Mouse (Mus musculus) embryonic fibroblast, embryonic 13.5 days (primary cell): ENCODE data around the gene Ap5z1. TPM values are rescaled to one million over a fixed set of nuclear protein-coding genes. Genes with fewer than 3 reads are reported as not detected.
A peak's percentile ranks its signal among the peaks of the same experiment; 100 is the strongest.

Source experiments
- H3K27ac ChIP-seq: 2 replicates; pipeline ENCODE4 v1.5.1; 2012; ENCODE audit warnings: low read length, control low read depth, inconsistent platforms; ENCODE audit not compliant: insufficient read depth
- H3K4me1 ChIP-seq: 2 replicates; pipeline ENCODE4 v1.6.1; 2011; ENCODE audit warnings: low read length; ENCODE audit not compliant: control insufficient read depth, insufficient read depth
- H3K4me3 ChIP-seq: 2 replicates; pipeline ENCODE4 v1.5.1; 2011; ENCODE audit warnings: mild to moderate bottlenecking, control low read depth, low read length; ENCODE audit not compliant: insufficient read depth
- CTCF ChIP-seq: IDR thresholded peaks from 2 replicates; pipeline ENCODE4 v1.5.1; 2011; ENCODE audit warnings: mild to moderate bottlenecking, control low read depth, low read length, moderate library complexity, borderline replicate concordance; ENCODE audit not compliant: insufficient read depth
- POLR2A ChIP-seq: IDR thresholded peaks from 2 replicates; pipeline ENCODE4 v1.6.1; 2011; ENCODE audit warnings: low read depth, mild to moderate bottlenecking, control low read depth, low read length, moderate library complexity
- polyA plus RNA-seq: library from polyadenylated mRNA; stranded (reverse); fragments of >200 nt; gene quantifications from 2 replicates; pipeline ENCODE4 v1.2.4, GENCODE M21; 2011; ENCODE audit warnings: low read depth; ENCODE audit not compliant: missing spikeins, insufficient read length

The Ap5z1 gene
- polyA plus RNA-seq, 1 experiment, result 10.1 TPM

DNA sequence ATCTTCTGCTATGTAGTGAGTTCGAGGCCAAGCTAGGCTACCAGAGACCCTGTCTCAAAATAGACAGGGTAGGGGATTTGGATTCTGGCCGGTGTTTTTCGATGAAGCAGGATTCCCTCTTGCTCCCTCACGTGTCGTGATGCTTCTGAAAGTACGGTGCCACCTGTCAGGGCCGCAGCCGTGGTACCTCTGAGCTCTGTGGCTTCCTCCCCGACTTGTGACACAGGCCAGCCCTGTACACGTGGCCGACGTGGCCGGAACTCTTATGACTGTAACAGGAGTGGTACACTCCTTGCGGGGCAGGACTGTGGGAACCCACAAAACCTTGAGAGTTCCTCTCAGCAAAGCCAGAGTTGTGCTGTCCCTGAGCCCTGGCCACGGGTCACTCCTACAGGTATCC is 28.0 kb upstream of the Ap5z1 start:
- Histone ChIP-seq H3K4me3 (no peak overlapping the region), H3K27ac (no peak overlapping the region), H3K4me1 (peaks cover 6% of the 10 kb centered on the region; the same call in 1 of the 2 replicates)
- TF ChIP-seq POLR2A (no peak), CTCF (no peak)

DNA sequence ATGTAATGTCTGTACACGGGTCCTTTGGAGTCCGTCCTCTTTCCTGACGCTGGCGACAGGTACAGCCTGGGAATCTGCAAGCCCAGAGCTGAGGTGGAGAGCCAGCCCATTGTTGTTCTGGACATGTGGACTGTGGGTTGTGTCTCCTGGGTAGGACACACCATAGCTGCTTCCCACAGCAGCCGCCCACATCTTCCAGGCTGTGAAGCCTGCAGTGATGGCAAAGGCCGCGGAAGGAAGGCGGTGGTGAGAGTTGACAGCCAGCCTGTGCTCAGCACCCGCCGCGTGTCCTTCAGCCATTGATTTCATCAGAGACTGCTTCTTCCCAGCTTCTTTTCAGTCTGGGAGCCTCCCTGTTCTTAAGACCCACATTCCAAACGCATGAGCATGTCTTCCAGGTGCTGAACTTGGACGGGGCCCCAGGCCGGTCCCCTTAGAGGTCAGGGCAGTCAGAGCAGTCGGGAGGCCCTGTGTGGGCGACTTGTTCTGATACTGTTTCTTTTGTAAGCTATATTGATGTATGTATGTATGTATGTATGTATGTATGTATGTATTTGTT is 25.3 kb upstream of the Ap5z1 start:
- no peak for TF ChIP-seq POLR2A
- peaks cover 17% of the 10 kb centered on the region for H3K4me1 ChIP-seq
- no peak overlapping the region for H3K4me3 ChIP-seq
- H3K27ac ChIP-seq, result no peak overlapping the region

DNA sequence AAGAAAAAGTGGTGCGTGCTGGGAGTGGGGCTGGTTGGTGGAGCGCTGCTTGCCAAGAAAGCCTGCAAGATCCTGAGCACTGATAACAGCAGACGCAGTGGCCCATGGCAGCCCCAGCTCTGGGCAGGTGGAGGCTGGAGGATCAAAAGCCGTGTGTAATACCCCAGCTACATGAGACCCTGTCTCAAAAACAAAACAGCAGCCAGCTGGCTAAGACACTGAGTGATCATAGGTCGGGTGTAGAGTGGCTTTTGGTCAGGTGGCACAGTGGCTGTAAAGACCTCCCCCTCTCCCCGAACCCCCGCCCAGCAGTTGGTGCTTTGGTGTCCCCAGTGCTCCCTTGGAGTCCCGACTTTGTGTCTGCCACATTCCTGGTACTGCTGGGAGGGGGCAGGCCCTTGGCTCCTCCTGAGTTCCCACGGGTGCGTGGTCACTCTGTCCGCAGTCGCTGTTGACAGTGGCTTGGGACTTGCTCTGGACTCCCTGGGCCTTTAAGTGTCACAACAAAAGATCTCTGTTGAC is 23.8 kb upstream of the Ap5z1 start:
- TF ChIP-seq CTCF (no peak), POLR2A (no peak)
- Histone ChIP-seq H3K27ac (peak overlapping the region; percentile 77), H3K4me3 (peak overlapping the region; percentile 23), H3K4me1 (peaks cover 19% of the 10 kb centered on the region)

DNA sequence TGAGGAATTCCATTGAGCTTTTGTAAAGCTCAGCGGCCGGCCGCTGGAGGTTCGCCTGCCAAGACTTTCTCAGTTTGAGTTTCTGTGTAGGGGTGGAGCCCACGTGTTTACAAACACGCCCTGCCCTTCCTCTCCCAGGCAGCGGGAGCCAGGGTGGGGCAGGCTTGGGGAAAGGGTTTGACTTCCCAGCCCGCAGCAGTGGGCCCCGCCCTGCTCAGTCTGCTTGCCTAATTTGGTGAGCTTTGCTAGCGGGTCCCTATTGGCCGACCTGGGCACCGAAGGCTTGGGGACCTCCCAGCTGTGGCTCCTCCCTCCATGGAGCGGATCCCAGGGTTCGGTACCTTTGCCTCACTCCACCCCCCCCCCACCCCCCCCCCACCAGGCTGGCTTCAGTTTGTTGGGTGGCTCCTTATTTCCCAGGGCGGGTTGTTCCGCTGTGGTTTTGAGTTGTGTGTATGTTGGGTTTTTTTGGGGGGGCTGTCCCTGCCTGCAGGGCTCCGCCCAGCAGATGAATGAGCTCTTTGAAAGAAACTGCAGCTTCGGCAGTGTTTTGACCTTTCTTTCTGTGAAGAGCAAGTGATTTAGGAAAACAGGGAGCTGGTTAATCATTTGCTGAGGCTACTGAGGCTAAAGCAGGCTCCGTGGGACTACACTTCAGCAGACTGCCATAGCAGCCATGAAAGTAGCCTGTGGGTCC is 23.1 kb upstream of the Ap5z1 start:
- Histone ChIP-seq H3K27ac (peak overlapping the region; percentile 94), H3K4me3 (peak overlapping the region; percentile 28), H3K4me1 (peaks cover 20% of the 10 kb centered on the region)
- no peak for TF ChIP-seq POLR2A
- TF ChIP-seq CTCF, result no peak

DNA sequence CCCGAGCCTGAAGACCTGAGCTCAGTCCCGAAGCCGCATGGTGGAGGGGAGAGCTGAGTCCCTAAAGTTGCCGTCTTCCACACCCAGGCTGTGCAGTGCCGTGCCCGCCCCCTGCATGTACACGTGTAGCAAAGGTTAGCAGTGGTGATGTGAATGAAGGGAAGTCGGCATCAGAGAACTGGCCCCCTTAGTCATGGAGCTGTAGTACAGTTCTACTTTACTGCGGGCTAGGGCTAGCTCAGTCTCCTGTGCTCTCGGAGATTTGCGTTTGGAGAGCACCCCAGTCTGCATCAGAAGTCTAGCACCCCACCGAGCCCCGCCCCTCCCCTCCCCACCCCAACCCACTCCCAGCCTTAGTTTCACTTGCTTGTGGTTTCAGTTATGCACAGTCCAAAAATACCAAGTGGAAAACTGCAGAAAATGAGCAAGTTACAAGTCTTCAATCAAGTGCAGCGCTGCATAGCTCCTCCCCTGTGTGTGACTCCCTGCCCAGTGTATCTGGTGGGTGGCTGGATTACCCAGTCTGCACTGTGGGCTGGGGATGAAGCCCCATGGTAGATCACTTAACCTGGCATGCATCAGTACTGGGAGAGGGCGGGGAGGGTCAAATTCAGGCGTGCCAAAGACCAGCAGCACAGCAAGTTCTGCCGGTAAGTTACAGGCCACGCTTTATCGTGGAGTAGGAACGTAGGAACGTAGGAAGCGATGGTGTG is 22.3 kb upstream of the Ap5z1 start:
- peak overlapping the region; percentile 94 for H3K27ac ChIP-seq
- H3K4me3 ChIP-seq, result peak overlapping the region; percentile 28
- peaks cover 20% of the 10 kb centered on the region for H3K4me1 ChIP-seq
- TF ChIP-seq CTCF, result no peak
- TF ChIP-seq POLR2A, result no peak

DNA sequence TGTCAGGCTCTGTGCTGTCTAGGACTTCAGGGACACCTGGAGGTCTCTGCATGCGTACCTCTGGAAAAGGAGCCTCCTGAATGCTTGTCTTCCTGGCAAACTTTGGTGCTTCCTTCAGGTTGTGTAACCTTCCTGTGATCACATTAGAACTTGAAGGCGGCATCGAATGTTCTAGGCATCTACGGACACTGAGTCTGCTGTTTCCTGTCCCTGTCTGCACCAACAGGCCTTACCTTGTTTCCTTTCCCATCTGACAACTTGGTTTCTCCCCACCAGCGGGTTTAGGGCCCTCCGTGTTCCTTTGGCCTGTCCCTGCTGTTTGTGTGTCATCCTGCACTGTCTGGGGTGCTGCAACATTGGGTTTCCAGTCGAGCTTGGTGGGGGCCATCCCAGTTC is 21.7 kb upstream of the Ap5z1 start:
- H3K4me3 ChIP-seq, result no peak overlapping the region
- TF ChIP-seq CTCF (no peak), POLR2A (no peak)
- peak overlapping the region; percentile 44 for H3K27ac ChIP-seq
- H3K4me1 ChIP-seq, result peaks cover 20% of the 10 kb centered on the region

DNA sequence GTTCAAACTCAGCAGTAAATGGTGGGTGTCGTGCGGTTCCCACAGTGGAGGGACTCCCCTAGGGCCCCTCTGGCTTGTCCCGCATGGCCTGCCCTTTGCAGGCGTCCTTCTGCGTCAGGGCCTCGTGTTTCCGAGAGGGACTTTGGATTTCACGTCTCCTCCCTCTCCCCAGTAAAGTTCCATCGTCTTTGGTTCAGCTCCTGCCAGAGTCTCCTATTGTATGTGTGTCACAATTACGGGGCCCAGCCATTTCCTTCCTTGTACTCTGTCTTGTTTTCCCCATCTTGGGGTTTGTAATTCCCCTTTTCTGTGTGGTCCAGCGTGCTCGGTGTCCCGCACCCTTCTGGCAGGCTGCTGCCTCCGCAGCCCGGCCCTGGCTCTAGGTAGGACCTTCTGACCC is 20.2 kb upstream of the Ap5z1 start:
- Histone ChIP-seq H3K4me1 (peaks cover 20% of the 10 kb centered on the region), H3K27ac (no peak overlapping the region), H3K4me3 (no peak overlapping the region)
- TF ChIP-seq POLR2A, result no peak
- no peak for TF ChIP-seq CTCF

DNA sequence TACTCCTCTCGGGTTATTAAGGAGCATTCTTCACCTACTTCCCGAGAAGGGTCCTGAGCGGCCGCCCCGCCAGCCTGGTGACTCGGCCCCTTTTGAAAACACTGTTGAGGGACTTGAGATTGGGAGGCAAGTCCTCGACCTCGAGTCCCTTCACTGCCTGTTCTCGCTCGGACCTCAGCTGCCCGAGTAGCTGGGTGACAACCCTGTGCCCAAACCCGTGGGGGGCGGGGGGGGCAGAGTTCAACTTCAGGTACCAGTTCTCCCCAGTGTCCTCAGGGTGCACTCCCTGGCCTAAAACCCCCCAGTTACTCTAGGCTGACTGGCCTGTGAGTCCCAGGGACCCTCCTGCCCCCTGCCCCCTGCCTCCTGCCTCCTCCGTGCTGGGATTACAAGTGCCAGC is 19.8 kb upstream of the Ap5z1 start:
- no peak overlapping the region for H3K27ac ChIP-seq
- peaks cover 20% of the 10 kb centered on the region for H3K4me1 ChIP-seq
- TF ChIP-seq POLR2A (no peak), CTCF (no peak)
- H3K4me3 ChIP-seq, result no peak overlapping the region

DNA sequence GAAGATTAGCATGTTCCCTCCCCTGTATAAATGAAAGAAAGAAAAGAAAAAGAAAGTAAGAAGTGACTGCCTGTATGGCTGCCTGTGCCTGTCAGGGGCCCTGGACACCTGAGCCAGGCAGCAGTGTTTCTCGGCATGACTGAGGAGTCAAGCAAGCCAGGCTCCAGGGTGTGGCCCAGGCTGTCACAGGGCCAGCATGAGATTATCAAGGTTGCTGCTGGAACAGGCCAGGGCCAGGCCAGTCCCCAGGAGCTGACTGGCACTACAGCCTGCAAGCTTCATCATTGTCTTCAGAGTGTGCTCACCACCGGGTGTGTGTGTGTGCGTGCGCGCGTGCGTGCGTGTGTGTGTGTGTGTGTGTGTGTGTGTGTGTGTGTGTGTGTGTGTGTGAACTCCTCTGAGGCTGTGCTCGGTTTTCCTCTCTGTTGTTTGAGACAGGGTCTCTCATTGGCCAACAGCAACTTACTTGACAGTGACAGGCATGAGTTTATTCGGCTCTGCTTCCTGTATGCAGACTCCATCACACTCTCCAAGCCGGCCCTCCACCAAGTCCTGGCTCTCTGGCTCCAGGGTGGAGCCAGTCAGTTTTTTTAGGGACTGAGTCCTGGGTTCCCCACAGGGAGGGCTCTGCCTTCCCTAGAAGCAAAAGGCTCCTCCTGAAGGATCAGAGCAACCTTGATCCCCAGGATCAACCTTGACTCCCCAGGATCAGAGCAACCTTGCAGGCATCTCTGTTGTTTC is 18.8 kb upstream of the Ap5z1 start:
- peaks cover 17% of the 10 kb centered on the region for H3K4me1 ChIP-seq
- H3K4me3 ChIP-seq, result no peak overlapping the region
- H3K27ac ChIP-seq, result no peak overlapping the region
- TF ChIP-seq POLR2A (no peak), CTCF (no peak)
